Mouse (Mus musculus) cerebellum, postnatal 4 days (tissue): Measurements from ENCODE around the gene Tns4.

Experiments
- DNase-seq, 2 experiments: peaks; one replicate each; pipeline ENCODE4 v3.0.0; 2022; ENCODE audit warnings: low spot score in 2 of 2, mixed read lengths in 1 of 2

Tns4 gene

GRCm38 (mm10) chr11:99091666-99092065, 2.6 kb upstream of the Tns4 start:
- no peak for DNase-seq

- DNase-seq: no peak
Observed at GRCm38 (mm10) chr11:99090391-99090790, 1.3 kb upstream of the Tns4 start.

GRCm38 (mm10) chr11:99088486-99088885, 620 bp downstream of the Tns4 start:
- DNase-seq: no peak

GRCm38 (mm10) chr11:99084366-99084765, 4.7 kb downstream of the Tns4 start:
- DNase-seq: no peak

GRCm38 (mm10) chr11:99083516-99083915, 5.6 kb downstream of the Tns4 start:
- DNase-seq: no peak

- no peak for DNase-seq
Observed at GRCm38 (mm10) chr11:99082098-99082497, 7.0 kb downstream of the Tns4 start.

- no peak for DNase-seq
Observed at GRCm38 (mm10) chr11:99081566-99081965, 7.5 kb downstream of the Tns4 start.

- no peak for DNase-seq
Observed at GRCm38 (mm10) chr11:99080902-99081543, 8.1 kb downstream of the Tns4 start.

- no peak for DNase-seq
Observed at GRCm38 (mm10) chr11:99077869-99078268, 11.2 kb downstream of the Tns4 start.

GRCm38 (mm10) chr11:99076744-99077319, 12.3 kb downstream of the Tns4 start:
- DNase-seq: no peak

GRCm38 (mm10) chr11:99073781-99074180, 15.3 kb downstream of the Tns4 start:
- no peak for DNase-seq

- DNase-seq: no peak
Observed at GRCm38 (mm10) chr11:99071866-99072265, 17.2 kb downstream of the Tns4 start.

GRCm38 (mm10) chr11:99068455-99068854, 20.7 kb downstream of the Tns4 start:
- DNase-seq: no peak

GRCm38 (mm10) chr11:99067591-99067990, 21.5 kb downstream of the Tns4 start:
- no peak for DNase-seq

- DNase-seq: peak in 1 of 2 experiments; percentile 78
Observed at GRCm38 (mm10) chr11:99065979-99066378, 23.1 kb downstream of the Tns4 start.

GRCm38 (mm10) chr11:99065353-99065752, 23.8 kb downstream of the Tns4 start:
- DNase-seq: no peak

- DNase-seq: no peak
Observed at GRCm38 (mm10) chr11:99063406-99064131, 25.5 kb downstream of the Tns4 start.

GRCm38 (mm10) chr11:99062661-99063060, 26.4 kb downstream of the Tns4 start:
- DNase-seq: no peak

- no peak for DNase-seq
Observed at GRCm38 (mm10) chr11:99060435-99060834, 28.7 kb downstream of the Tns4 start.

GRCm38 (mm10) chr11:99055571-99056452, 33.3 kb downstream of the Tns4 start:
- DNase-seq: no peak

GRCm38 (mm10) chr11:99055143-99055542, 34.0 kb downstream of the Tns4 start:
- DNase-seq: no peak

- no peak for DNase-seq
Observed at GRCm38 (mm10) chr11:99047643-99048042, 41.5 kb downstream of the Tns4 start.
